Mouse (Mus musculus): Measurements from ENCODE around the gene Zscan26.

DNA sequence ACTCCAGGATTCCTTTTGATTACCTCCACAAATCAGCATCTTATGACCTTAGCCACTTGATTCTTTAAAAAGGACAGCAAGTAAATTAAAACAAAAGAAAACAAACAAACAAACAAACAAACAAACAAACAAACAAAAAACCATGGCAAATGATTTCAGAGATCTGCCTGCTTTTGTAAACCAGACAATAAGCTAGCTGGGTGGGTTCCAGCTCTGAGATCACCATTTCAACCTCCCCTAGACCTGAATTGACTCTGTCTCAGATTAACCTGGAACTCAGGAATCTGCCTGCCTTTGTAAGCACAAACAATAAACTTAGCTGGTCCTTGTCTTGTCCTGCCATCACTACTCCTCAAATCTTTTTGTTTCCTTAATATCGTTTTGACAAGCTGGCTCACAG lies 33.4 kb upstream of the Zscan26 start:
- no peak for TF ChIP-seq POLR2A (IDR thresholded peaks at IDR 0.05; ENCODE audit: low read depth, low read length)
- no peak for TF ChIP-seq CTCF (conservative IDR thresholded peaks at IDR 0.05 in 1 of 2, IDR thresholded peaks at IDR 0.05 in 1 of 2; ENCODE audit: low read depth in 2 of 2, low read length in 2 of 2)
- TF ChIP-seq EP300 (IDR thresholded peaks at IDR 0.05; ENCODE audit: low read length), result no peak
- TF ChIP-seq USF1 (IDR thresholded peaks at IDR 0.05; ENCODE audit: low read depth, low read length), result no peak
- TF ChIP-seq MAFK (IDR thresholded peaks at IDR 0.05; ENCODE audit: insufficient replicate concordance, low read length), result no peak
